Mouse (Mus musculus) heart, embryonic 14.5 days (tissue): Measurements from ENCODE around the gene Gprc5b. TPM values are rescaled to one million over a fixed set of nuclear protein-coding genes. Genes with fewer than 3 reads are reported as not detected.

ENCODE experiments used
- ATAC-seq: fragments of 200-750 bp; cut with Nextera tagmentation; 2 replicates; pipeline ENCODE4 v1.8.0; 2017; ENCODE audit warnings: low read depth, moderate TSS enrichment; ENCODE audit not compliant: insufficient number of reproducible peaks, insufficient read depth, low FRiP score
- H3K27ac ChIP-seq, 2 experiments: fragments of 200-500 bp in 1 of 2; fragments of 300-500 bp in 1 of 2; sonication (generic) in 1 of 2; replicated peaks in 1 of 2; 2 replicates each; pipeline ENCODE4 v1.5.1; 2012 to 2014; ENCODE audit warnings: low read depth in 2 of 2, low read length in 2 of 2, control low read depth in 1 of 2, mild to moderate bottlenecking in 1 of 2, mixed read lengths in 1 of 2; ENCODE audit not compliant: control insufficient read depth in 1 of 2, insufficient read depth in 1 of 2
- H3K27me3 ChIP-seq: fragments of 300-500 bp; sonication (generic); 2 replicates; pipeline ENCODE4 v1.6.1; 2014; ENCODE audit warnings: mild to moderate bottlenecking, low read length, control low read depth; ENCODE audit not compliant: control insufficient read depth, insufficient read depth
- H3K36me3 ChIP-seq: fragments of 300-500 bp; sonication (generic); 2 replicates; pipeline ENCODE4 v1.6.1; 2014; ENCODE audit warnings: mild to moderate bottlenecking, control low read depth, low read length, mixed read lengths; ENCODE audit not compliant: control insufficient read depth, insufficient read depth
- H3K4me1 ChIP-seq, 2 experiments: fragments of 200-500 bp in 1 of 2; fragments of 300-500 bp in 1 of 2; sonication (generic) in 1 of 2; 2 replicates each; pipeline ENCODE4 v1.6.1; 2012 to 2014; ENCODE audit warnings: low read length in 2 of 2, control low read depth in 1 of 2, mixed read lengths in 1 of 2; ENCODE audit not compliant: control insufficient read depth in 2 of 2, insufficient read depth in 2 of 2
- H3K4me2 ChIP-seq: fragments of 300-500 bp; sonication (generic); 2 replicates; pipeline ENCODE4 v1.6.1; 2014; ENCODE audit warnings: mild to moderate bottlenecking, low read length
- H3K4me3 ChIP-seq, 2 experiments: fragments of 200-500 bp in 1 of 2; fragments of 300-500 bp in 1 of 2; sonication (generic) in 1 of 2; 2 replicates each; pipeline ENCODE4 v1.5.1; 2012 to 2014; ENCODE audit warnings: low read length in 2 of 2, mild to moderate bottlenecking in 2 of 2, control low read depth in 1 of 2, low read depth in 1 of 2, moderate library complexity in 1 of 2; ENCODE audit not compliant: control insufficient read depth in 1 of 2, insufficient read depth in 1 of 2
- H3K9ac ChIP-seq: fragments of 300-500 bp; sonication (generic); 2 replicates; pipeline ENCODE4 v1.6.1; 2014; ENCODE audit warnings: mild to moderate bottlenecking, low read length
- H3K9me3 ChIP-seq: fragments of 300-500 bp; sonication (generic); 2 replicates; pipeline ENCODE4 v1.6.1; 2016; ENCODE audit warnings: low read length, control low read depth; ENCODE audit not compliant: control insufficient read depth
- WGBS: fragments of 180-500 bp; shearing (Covaris S2); extraction: QIAGEN DNeasy Blood & Tissue Kit; methylation state at CpG from one replicate; pipeline ENCODE4 v1.1.7; 2014; 5-methylcytosine and 5-hydroxymethylcytosine counted together
- polyA plus RNA-seq: library from polyadenylated mRNA; unstranded; fragments of >200 nt; fragmentation: Nextera tagmentation; extraction: Ambion mirVana; gene quantifications from 2 replicates; pipeline ENCODE4 v1.2.1, GENCODE M21; 2014

The Gprc5b gene
- polyA plus RNA-seq, 1 experiment from 2014 or later = 9.0 TPM

- WGBS = 66% methylated on average over 2 of the region's 2 CpGs
- H3K27me3 ChIP-seq = no peaks in the 10 kb centered on the region
These were observed 46.2 kb downstream of the Gprc5b start for GRCm38 (mm10) chr7:118948677-118949282.

GRCm38 (mm10) chr7:118947241-118947640 is 47.8 kb downstream of the Gprc5b start:
- no peak overlapping the region for H3K4me3 ChIP-seq
- H3K27me3 ChIP-seq = no peaks in the 10 kb centered on the region
- 50% methylated on average over 3 of the region's 3 CpGs for WGBS
- H3K27ac ChIP-seq = no peak overlapping the region
- H3K9me3 ChIP-seq = no peaks in the 10 kb centered on the region
- H3K9ac ChIP-seq = no peak overlapping the region
- no peaks in the 10 kb centered on the region for H3K36me3 ChIP-seq
- no peak for ATAC-seq
- peaks cover 4 to 6% of the 10 kb centered on the region in 2 experiments for H3K4me1 ChIP-seq
- no peak overlapping the region for H3K4me2 ChIP-seq

More at GRCm38 (mm10) chr7:118948677-118949282, 46.2 kb downstream of the Gprc5b start:
- H3K9ac ChIP-seq = no peak overlapping the region
- H3K36me3 ChIP-seq = no peaks in the 10 kb centered on the region
- H3K27ac ChIP-seq = no peak overlapping the region
- H3K4me3 ChIP-seq = no peak overlapping the region
- H3K9me3 ChIP-seq = no peaks in the 10 kb centered on the region
- ATAC-seq = no peak
- H3K4me1 ChIP-seq = peaks cover 7 to 15% of the 10 kb centered on the region in 2 experiments
- no peak overlapping the region for H3K4me2 ChIP-seq

- Histone ChIP-seq H3K9ac (no peak overlapping the region), H3K4me2 (no peak overlapping the region), H3K9me3 (no peaks in the 10 kb centered on the region), H3K4me3 (no peak overlapping the region), H3K4me1 (peaks cover 2 to 4% of the 10 kb centered on the region in 2 experiments), H3K27me3 (no peaks in the 10 kb centered on the region), H3K27ac (no peak overlapping the region), H3K36me3 (no peaks in the 10 kb centered on the region)
- 26% methylated on average over 2 of the region's 2 CpGs for WGBS
- no peak for ATAC-seq
These were observed 50.1 kb downstream of the Gprc5b start for GRCm38 (mm10) chr7:118944884-118945283.

- no peak overlapping the region for H3K4me2 ChIP-seq
- no peak overlapping the region for H3K27ac ChIP-seq
- no peak overlapping the region for H3K9ac ChIP-seq
- no peaks in the 10 kb centered on the region for H3K4me1 ChIP-seq
- H3K4me3 ChIP-seq = no peak overlapping the region
- no peak for ATAC-seq
- 55% methylated on average over 7 of the region's 7 CpGs for WGBS
- no peaks in the 10 kb centered on the region for H3K36me3 ChIP-seq
- H3K9me3 ChIP-seq = no peaks in the 10 kb centered on the region
- H3K27me3 ChIP-seq = no peaks in the 10 kb centered on the region
These were observed 51.8 kb downstream of the Gprc5b start for GRCm38 (mm10) chr7:118943170-118943569.

GRCm38 (mm10) chr7:118942297-118942696 is 52.7 kb downstream of the Gprc5b start:
- no peak overlapping the region for H3K4me3 ChIP-seq
- no peak overlapping the region for H3K9ac ChIP-seq
- no peak overlapping the region for H3K4me2 ChIP-seq
- no peaks in the 10 kb centered on the region; a peak in 1 of 4 replicates for H3K4me1 ChIP-seq
- H3K36me3 ChIP-seq = no peaks in the 10 kb centered on the region
- WGBS = 82% methylated on average over 3 of the region's 3 CpGs
- no peaks in the 10 kb centered on the region for H3K9me3 ChIP-seq
- H3K27ac ChIP-seq = no peak overlapping the region
- no peaks in the 10 kb centered on the region for H3K27me3 ChIP-seq
- ATAC-seq = no peak

GRCm38 (mm10) chr7:118937469-118938387 is 57.3 kb downstream of the Gprc5b start:
- Histone ChIP-seq H3K4me3 (no peak overlapping the region), H3K27me3 (no peaks in the 10 kb centered on the region), H3K36me3 (no peaks in the 10 kb centered on the region), H3K4me1 (no peaks in the 10 kb centered on the region; a peak in 1 of 4 replicates), H3K9ac (no peak overlapping the region), H3K4me2 (no peak overlapping the region), H3K9me3 (no peaks in the 10 kb centered on the region), H3K27ac (no peak overlapping the region)
- no peak for ATAC-seq
- 56% methylated on average over 11 of the region's 11 CpGs for whole genome bisulfite sequencing

- ATAC-seq = no peak
- WGBS = 30% methylated on average over 4 of the region's 4 CpGs
- H3K27ac ChIP-seq = no peak overlapping the region
- no peaks in the 10 kb centered on the region for H3K27me3 ChIP-seq
- H3K4me3 ChIP-seq = no peak overlapping the region
- no peak overlapping the region for H3K9ac ChIP-seq
- no peaks in the 10 kb centered on the region; a peak in 1 of 4 replicates for H3K4me1 ChIP-seq
- H3K36me3 ChIP-seq = no peaks in the 10 kb centered on the region
- no peak overlapping the region for H3K4me2 ChIP-seq
- no peaks in the 10 kb centered on the region for H3K9me3 ChIP-seq
These were observed 58.2 kb downstream of the Gprc5b start for GRCm38 (mm10) chr7:118936844-118937243.
